Mouse (Mus musculus) right cerebral cortex, postnatal 4 days (tissue): Measurements from ENCODE around the gene Sh3bgrl3.

Experiments
- DNase-seq: peaks from one replicate; pipeline ENCODE4 v3.0.0-alpha.2; 2022

The Sh3bgrl3 gene

DNA sequence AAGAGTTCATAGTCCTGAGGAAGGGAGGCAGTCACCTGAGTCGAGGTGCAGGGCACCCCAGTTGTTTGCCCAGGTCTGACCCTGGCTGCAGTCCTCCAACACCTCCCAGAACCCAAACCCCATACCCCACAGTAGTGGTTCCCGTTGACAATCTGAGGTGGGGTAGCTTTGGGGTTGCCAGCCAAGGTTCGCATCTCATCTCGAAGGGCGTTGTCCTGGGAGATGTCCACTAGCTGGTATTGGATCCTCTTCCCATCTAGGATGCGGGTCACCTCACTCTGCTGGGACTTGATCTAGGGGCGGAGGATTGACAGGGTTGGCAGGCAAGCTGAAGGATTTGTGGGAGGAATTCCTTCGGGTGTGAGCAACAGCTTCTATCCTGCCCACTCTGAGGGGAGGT is 796 bp downstream of the Sh3bgrl3 start:
- DNase-seq = no peak

DNA sequence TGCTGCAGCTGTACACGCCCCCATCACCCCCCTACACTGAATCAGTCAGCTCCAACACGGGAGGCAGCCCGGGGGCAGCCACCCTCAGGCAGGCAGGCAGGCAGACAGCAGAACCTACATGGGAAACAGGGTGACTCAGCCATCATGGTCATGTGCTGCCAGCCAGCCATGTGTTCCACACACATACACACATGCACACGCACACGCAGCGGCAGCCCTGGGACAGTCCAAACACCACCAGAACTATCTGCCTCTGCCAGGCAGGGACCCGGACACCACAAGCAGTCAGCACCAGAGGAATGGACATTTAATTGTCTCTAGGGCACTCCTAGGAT is 1.5 kb downstream of the Sh3bgrl3 start:
- no peak for DNase-seq

DNA sequence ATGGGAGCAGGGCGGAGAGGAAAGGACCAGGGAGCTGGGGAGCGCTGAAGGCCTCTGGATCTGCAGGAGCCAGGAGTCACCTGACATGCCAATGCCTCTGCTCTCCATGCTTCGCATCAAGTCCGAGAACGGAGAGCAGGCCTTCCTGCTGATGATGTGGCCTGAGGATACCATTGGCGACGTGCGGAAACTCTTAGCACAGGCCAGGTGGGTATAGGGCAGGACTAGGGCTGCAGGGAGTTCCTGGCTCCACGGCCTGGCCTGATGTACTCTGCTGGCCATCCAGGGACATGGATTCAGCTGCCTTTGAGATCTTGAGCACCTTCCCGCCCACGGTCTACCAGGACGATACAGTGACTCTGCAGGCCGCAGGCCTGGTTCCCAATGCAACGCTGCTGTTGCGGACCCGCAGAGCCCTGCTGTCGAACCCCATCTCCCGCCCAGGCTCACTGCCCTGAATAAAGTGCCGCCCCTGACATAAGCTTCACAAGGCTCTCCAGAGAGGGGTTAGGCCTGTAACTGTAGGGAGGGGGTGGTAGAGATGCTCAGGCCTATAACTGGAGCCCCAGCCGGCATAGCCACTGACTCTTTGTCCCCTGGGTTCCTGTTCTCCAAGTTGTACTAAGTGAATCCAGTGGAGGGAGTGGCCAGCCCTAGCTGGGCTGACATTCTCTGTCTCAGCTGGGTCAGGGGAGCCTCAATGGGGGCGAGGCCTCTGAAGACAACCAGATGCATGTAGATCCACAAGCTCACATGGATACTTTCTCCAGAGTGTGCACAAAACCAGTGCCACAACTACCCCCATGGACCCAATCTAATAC is 2.1 kb downstream of the Sh3bgrl3 start:
- no peak for DNase-seq

DNA sequence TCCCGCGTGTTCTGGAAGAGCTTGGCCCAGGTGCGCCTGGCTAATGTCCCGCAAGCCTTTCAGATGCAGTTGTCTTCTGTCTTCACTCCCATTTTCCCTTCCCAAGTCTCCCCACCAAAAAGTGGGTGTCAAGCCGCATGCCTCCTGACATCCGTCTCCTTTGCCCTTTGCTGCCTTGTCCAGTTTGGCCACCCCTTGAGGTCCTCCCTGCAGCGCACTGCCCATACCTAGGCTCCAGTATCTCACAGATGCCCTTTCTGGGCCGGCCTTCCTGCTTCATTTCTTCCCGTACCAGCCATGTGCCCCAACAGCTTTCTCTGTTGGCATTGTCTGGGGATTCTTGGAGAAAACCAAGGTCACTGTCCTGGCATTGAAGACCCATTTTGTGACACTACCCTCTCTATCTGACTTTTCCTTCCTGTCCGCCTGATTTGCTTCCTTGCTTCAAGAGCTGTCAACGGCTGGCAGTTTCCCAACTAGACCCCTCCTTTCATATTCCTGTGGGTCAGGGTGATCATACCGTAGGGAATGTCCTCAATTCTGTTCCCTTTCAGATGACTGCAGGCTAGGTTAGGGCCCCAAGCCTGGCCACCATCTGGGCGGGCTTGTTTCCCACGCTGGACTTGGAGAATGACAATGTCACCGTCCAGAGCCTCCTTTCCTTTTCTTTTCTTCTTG is 3.1 kb downstream of the Sh3bgrl3 start:
- no peak for DNase-seq

DNA sequence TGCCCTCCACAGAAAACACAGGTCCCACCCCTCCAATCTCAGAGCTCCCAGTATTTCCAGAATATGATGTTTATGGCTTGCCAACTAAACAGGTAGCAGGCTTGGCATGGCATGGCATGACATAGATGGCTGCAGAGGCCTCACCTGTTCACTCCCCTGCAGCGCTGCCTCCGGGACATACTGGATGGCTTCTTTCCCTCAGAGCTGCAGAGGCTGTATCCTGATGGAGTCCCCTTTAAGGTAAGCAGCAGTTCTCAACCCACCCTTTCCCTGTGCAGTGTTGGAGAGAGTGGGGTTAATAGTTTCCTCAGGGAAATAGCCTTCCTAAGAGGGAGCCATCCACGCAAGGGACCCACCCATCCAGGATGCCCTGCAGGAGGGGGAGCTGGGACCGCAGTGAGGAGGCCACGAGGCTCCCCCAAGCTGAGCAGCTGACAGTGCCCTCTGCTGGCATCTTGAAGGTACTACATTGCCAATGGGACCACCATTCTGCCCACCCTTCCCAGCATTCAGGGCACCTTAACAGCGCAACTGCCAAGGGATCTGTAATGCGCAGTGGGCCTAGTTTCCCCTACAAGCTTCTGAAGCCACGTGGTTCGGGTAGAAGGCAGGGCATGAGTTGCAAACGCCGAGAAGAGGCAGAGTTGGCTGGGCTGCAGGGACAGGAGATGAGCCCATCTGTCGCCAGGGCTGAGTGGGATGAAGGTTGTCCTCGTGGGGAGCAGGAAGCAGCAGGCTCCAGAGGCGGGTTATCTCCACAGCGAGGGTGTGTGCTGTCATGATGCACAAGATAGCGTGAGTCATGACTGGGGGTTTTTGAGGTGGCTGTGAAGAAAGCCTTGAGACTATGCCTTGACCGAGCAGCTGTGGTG is 4.7 kb downstream of the Sh3bgrl3 start:
- DNase-seq = peak; percentile 53

DNA sequence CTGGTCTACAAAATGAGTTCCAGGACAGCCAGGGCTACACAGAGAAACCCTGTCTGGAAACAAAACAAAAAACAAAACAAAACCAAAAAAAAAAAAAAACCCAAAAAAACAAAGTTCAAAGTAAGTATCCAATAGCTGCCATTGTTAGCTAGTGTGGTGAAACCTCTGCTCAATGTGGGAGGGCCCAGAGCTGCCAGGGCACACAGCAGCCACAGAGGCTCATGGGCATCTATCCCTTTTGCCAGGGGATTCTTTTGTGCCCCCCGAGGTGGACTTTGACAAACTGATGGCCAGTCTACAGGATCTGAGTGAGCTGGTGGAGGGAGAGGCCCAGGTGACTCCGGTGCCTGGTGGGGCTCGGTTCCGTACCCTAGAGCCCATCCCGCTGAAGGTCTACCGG is 5.4 kb downstream of the Sh3bgrl3 start:
- DNase-seq = no peak

DNA sequence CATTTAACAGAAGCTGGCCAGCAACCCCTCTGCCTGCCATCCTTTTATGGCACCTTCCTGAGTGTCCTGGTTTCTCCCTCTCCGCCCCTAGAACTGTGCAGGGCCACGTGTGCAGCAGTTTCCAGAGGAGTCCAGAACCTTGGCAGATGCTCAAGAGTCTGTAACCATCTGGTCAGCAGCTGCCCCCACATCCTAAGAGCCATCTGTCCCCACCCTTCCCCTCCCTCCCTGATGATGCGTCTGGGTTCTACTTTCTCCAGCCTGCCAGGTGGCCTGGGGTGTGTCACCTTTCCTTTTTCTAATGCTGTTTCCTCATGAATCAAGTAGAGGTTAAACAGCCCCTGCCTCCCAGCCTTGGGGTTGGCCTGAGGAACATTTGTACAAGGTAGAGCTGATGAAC is 6.3 kb downstream of the Sh3bgrl3 start:
- DNase-seq = no peak

DNA sequence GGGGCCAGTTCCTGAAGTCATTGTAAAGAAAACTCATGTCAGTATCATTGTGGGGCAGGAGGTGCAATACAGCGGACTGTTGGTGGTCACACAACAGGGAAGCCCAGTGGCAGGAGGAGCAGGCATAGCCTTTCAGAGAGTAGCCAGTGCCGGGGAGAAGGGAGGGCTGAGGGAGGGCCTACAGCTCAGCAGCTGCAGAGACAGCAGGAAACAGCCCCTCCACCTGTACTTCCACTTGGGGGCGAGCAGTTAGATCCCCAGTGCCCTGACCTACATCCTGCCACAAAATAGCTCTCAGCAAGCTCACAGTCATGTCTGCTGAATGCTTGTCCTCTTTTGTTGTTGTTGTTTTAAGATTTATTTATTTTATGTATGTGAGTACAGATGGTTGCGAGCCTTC is 7.0 kb downstream of the Sh3bgrl3 start:
- DNase-seq = no peak

DNA sequence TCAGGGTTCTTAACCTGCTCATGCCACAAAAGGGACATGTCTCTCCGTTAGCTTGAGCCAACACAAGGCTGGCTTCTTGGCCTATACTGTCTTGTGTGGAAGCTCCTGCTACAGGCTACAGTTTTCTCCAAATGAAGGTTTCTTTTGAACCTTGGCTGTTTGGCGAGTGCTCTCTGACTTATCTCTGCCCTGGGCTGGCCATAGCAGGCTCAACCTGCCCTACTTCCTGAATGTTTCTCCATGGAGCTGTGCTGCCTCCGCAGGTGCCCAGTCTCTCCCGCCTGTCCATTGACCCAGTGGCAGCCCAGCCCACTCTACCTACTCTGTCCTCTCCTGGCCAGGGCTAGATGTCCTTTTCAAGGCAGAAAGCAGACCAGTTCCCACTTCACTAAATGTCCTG is 7.7 kb downstream of the Sh3bgrl3 start:
- no peak for DNase-seq

DNA sequence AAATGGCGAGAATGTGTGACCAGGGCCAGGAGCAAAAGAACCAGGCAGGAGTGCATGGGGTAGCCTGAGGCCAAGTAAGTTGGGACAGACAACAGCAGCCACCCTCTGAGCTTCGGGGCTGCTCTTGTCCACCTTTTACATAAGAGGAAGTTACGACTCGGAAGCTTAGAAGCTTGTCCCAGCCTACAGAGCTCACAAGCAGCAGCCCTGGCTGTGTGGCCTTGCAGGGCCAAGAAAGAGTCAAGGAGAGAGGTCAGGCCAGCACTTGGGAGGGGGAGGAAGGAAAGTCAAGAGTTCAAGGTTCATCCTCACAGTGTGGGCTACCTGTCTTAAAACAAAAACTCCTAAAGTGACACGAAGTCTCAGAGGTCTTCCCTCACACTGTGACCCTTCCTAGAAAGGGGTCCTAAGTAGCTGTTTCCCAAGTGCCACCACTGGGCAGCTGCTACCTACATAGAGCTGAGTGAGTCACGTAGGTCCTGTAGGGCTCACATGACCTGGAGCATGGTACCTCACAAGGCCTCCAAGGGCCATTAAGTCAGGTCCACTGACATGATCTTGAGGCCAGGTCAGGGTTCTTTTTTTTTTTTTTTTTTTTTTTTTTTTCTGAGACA is 8.3 kb downstream of the Sh3bgrl3 start:
- DNase-seq = no peak

DNA sequence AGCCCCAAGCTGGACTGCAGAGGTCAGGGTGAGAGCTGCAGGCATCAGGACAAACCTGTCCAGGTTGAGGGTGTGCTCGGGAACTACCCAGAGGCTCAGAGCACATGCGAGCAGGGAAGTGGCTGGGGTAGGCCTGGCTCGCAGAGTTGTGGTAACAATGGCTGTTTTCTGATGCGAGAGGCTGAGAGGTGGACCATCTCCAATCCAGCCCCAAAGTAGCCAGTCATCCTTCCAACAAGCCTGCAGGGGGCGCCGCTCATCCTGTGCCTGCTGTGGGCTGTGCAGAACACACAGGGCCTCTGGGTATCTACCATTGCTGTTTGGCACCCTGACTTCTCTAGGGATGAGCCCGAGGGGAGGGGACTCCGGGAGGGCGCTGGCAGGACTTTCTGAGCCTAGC is 8.9 kb downstream of the Sh3bgrl3 start:
- DNase-seq = no peak

DNA sequence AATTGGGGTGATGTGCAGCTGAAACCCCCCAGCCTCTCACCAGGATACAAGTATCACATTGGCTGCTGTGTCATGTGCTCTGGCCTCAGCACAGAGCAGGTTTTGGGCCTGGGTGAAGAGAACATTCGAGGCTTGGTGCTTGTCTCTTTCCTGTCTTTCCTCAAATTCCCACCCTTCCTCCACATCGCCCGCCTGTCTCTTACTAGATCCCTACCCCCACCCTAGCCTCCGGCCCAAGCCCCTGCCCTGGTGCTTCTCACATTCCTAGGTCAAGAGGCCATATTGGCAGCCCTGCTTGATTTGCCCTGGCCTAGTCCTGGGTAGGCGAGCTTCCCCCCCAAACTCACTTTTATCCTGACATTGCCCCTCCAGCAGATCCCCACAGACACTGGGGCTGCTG is 9.5 kb downstream of the Sh3bgrl3 start:
- DNase-seq = no peak

DNA sequence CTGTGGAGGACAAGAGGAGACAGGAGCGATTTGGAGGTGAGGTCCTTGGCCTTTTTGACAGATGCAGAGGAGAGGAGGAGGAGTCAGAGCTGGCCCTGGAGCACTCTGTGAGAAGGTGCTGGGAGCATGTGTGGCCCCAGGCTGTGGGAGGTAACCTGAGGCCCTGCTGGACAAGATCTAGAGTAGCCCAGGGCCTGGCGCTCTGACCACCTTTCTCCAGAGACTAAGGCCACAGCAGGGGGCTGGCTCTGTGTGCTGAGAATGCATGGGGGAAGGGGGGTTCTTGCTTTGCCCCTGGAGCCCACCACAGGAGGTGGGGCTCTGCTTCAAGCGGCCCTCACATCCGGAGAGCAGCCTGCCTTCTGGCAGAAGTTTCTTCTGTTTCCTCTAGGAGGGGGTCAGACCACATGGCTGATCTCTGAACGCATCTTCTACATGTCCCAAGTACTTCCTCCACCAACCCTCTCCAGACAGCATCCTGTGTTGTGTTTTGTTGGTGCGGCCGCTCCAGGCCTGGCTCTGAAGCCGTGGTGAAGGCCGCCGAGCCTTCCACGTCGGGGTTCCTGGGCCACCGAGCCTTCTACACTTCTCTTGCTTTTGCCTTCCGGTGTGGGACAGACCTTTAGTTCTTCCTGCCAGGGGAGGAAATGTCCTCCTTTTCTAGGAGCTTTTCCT is 10.3 kb downstream of the Sh3bgrl3 start:
- DNase-seq = no peak

DNA sequence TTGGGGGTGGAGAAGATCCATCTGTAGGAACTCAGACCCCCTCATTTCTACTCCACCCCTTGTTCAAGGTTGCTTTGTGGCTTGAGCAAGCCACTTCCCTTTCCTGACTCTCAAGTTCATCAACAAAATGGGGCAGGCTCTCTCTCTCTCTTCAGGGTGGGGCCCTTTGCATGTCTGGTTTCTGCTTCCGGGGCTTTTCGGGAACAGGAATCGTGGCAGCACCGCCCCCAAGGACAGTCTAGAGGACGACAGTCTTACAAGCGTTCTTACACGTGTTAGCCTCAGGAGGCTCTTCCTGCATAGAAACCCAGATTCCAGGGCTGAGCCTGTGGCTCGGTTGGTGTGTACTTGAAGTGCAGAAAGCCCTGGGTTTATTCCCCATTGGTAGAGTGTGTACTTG is 11.6 kb downstream of the Sh3bgrl3 start:
- DNase-seq = no peak

DNA sequence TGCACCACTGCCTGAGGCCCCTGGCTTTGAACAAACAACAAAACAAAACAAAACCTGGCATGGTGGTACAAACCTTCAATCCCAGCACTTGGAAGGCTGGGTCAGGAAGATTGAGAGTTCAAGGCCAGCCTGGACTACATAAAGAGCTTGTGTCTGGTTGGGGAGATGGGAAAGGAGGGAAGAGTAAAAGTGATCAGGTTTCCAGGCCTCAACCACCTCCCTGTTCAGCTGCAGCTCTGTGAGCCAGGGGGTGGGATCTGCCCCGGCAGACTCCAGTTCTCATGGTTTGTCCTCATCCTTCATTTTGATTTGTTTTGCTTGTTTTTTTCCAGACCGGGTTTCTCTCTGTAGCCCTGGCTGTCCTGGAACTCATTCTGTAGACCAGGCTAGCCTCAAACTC is 12.1 kb downstream of the Sh3bgrl3 start:
- DNase-seq = no peak

DNA sequence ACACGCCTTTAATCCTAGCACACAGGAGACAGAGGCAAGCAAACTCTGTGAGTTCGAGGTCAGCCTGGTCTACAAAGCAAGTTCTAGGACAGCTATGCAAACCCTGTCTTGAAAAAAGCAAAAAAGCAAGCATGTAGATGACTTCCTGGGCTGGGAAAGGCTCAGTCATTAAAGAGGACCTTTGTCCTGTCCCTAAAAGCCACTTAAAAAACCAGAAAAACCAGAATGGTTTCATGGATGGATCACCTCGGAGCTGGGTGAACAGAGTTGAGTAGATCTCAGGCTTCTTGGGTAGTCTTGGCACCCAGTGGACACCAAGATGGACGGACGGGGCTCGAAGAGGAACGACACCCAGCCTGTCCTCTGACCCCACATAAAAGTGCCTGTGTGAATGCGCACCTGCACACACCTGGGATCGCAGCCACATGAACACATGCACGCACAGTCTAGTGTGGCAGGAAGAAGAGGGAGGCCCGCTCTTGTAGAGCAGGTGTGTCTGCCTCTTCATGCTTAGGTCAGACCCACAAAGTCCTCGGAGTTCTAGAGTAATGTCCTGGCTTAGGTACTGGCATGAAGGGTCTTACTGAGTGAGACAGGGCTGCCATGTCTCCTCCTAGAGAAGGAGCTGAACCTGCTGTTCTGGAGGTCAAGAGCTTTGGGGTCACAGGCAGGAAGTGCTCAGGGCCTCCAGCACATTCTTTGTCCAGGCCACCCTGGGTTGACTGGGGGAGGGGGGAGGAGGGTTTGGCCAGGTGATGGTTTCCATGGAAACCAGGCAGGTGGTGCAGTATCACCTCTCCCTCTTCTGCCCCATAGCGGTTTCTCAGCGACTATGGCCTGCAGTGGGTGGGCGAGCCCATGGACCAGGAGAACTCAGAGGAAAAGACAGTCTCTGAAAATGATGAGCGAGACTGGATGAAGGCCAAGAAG is 13.1 kb downstream of the Sh3bgrl3 start:
- DNase-seq = no peak

DNA sequence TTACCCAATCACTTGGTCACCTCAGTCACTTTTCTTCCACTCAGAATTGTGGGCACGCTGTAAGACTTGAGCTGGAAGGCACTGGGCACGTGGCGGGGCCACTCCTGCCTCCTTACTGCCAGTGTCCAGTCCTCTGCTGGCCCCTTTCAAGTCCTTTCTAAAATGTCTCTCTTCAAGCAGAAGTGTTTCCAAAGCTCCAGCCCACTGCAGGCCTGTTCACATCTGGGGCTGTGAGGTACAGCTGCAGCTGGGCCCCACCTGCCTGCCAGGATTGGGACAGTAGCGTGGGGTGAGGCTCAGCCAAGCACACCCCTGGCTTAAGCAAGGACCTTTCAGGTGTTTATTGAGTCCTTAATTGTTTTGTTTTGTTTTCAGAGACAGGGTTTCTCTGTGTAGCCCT is 14.6 kb downstream of the Sh3bgrl3 start:
- no peak for DNase-seq

DNA sequence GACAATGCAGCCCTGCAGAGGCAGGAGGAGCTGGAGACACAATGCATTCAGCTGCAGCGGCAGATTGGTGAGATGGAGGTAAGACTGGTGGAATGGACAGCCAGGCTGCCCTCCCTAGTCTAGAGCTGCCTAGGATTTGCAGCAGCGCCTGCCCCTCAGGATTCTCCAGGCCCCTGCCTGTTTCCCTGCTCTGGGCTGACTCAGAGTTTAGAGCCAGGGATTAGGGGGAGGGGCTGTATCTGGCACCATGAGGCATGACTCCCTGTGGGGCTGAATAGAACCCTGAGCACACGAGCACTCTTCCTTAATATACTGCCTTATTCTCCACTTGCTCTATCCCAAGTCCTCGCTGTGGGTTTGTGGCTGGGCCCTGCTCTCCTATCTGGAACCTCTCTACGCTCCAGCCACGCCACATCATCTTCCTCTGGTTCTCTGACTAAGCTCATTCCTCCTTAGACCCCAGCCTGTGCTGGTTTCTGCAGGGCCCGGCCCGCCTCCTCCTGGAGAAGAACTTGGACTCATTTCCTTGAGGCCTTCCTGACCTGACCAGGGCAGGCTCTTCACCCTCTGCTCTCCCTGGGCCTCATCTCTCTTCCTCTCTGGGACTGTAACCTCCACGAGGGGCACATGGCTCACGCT is 15.1 kb downstream of the Sh3bgrl3 start:
- DNase-seq = no peak

DNA sequence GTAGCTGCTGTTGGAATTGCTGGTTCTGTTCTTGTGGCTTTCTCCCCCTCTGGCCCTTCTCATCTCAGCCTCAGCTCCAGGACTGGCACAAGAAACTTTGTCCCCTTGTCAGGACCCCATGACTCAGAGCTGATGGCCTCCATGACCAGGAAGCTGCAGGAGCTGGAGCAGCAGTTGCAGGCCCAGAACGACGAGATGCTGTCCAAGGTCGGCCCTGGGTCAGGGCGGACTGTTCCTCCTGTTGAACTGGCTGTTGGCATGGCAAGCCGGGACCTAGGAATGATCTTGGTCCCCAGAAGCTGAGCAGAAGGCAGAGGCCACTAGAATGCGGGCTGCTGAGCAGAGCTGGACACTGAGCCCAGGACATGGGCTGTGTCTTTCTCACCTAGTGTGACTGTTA is 16.2 kb downstream of the Sh3bgrl3 start:
- DNase-seq = no peak

DNA sequence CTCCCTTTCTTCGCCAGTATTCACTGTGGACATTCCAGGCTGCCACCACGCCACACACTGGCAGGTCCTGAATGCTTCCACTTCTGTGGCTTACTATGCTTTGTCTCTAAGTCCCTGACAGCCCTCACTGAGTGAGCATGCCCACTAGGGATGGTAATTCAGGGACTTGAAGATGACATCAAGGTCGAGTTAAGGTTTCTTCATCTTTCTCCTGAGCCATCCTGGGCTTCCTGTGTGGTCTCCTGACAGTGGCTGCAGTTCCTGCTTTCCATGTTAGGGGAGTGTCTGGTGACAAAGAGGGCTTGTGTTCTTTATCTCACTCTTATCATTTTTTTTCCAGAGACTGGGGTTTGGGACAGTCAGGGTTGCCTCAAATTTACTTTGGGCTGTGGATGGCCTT is 17.9 kb downstream of the Sh3bgrl3 start:
- no peak for DNase-seq

DNA sequence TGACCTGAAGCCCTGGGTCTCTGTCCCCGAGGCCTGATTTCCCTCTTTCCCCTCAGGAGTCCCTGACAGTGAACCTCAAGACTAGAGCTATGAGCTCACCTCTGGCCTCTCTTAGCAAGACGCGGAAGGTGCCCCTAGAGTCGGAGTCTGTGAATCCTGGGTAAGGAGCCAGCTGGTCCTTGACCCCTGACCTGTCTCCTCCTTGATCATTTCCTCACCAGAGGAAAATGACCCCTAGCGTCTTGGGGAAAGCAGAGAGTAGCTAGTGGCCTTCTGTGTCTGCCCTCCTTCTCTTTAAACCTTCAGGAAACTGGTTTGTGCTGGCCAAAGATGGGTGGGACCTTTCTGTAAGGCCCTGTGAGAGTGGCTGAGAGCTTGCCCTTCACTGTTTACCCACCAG is 20.4 kb downstream of the Sh3bgrl3 start:
- no peak for DNase-seq
